Mouse (Mus musculus): Measurements from ENCODE around the gene Tymp. TPM values are rescaled to one million over a fixed set of nuclear protein-coding genes. Genes with fewer than 3 reads are reported as not detected.

Tymp gene
- polyA plus RNA-seq, 1 experiment: 5.5 TPM

DNA sequence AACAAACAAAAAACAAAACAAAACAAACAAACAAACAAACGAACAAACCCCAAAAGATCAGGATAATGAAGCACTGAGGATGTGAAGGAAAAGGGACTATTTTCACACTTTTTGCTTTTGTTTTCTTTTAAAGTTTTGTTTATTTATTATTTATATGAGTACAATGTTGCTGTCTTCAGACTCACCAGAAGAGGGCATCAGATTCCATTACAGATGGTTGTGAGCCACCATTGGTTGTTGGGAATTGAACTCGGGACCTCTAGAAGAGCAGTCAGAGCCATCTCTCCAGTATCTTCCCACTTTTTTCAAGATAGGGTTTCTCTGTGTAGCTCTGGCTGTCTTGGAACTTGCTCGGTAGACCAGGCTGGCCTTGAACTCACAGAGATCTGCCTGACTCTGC is 33.5 kb downstream of the Tymp start:
- Histone ChIP-seq H3K27me3 (ENCODE audit: control insufficient read depth, insufficient read depth, low read length) (no peaks in the 10 kb centered on the region), H3K27ac (ENCODE audit: insufficient read depth, low read length) (no peak overlapping the region), H3K4me1 (ENCODE audit: control insufficient read depth, insufficient read depth, low read length) (no peaks in the 10 kb centered on the region), H3K4me3 (replicated peaks; ENCODE audit: insufficient read depth, low read depth, low read length) (no peak overlapping the region)
- TF ChIP-seq CTCF (IDR thresholded peaks at IDR 0.05; ENCODE audit: borderline replicate concordance, insufficient read depth, low read depth, low read length) (peak; percentile 33; the same call in 1 of the 2 replicates), POLR2A (IDR thresholded peaks at IDR 0.05; ENCODE audit: borderline replicate concordance, insufficient read depth, low read length) (no peak)
- no peak for DNase-seq
- WGBS: 82% methylated on average over 3 of the region's 3 CpGs

DNA sequence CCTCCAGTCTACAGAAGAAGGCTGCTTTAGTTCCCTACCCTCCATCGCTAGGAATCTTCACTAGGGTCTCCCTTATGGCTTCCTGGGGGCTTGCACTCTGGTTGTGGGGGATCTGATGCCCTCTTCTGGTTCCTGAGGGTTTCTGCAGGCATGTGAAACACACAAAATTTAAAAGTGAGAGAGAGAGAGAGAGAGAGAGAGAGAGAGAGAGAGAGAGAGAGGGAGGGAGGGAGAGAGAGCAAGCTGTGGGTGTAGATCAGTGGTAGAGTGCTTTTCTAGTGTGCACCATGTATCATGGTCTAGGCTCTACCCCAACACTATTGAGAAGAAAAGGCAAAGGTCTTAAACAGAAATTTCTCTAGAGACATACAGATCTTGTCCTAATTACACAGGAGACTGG is 35.2 kb downstream of the Tymp start:
- no peaks in the 10 kb centered on the region for H3K27me3 ChIP-seq (ENCODE audit: control insufficient read depth, insufficient read depth, low read length)
- H3K27ac ChIP-seq (ENCODE audit: insufficient read depth, low read length): no peak overlapping the region
- no peak overlapping the region for H3K4me3 ChIP-seq (replicated peaks; ENCODE audit: insufficient read depth, low read depth, low read length)
- no peaks in the 10 kb centered on the region for H3K4me1 ChIP-seq (ENCODE audit: control insufficient read depth, insufficient read depth, low read length)
- TF ChIP-seq POLR2A (IDR thresholded peaks at IDR 0.05; ENCODE audit: borderline replicate concordance, insufficient read depth, low read length) (no peak), CTCF (IDR thresholded peaks at IDR 0.05; ENCODE audit: borderline replicate concordance, insufficient read depth, low read depth, low read length) (no peak)
- no peak for DNase-seq
- 36% methylated on average over 1 of the region's 1 CpGs for WGBS

DNA sequence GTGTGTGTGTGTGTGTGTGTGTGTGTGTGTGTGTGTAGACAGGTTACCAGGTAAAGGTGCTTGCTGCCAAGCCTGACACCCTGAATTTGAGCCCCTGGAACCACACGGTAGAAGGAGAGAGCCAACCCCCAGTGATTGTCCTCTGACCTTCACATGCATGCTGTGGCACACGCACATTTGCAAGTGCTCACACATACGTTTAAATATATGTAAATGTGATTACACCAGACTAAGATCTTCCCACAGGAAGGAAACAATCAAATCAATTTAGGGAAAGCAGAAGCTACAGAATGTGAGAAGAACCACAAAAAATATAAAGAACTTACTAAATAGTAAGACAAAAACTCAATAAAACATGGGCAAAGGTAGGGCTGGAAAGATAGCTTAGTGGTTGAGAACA is 36.7 kb downstream of the Tymp start:
- TF ChIP-seq POLR2A (IDR thresholded peaks at IDR 0.05; ENCODE audit: borderline replicate concordance, insufficient read depth, low read length) (no peak), CTCF (IDR thresholded peaks at IDR 0.05; ENCODE audit: borderline replicate concordance, insufficient read depth, low read depth, low read length) (no peak)
- Histone ChIP-seq H3K4me1 (ENCODE audit: control insufficient read depth, insufficient read depth, low read length) (no peaks in the 10 kb centered on the region), H3K27ac (ENCODE audit: insufficient read depth, low read length) (no peak overlapping the region), H3K4me3 (replicated peaks; ENCODE audit: insufficient read depth, low read depth, low read length) (no peak overlapping the region), H3K27me3 (ENCODE audit: control insufficient read depth, insufficient read depth, low read length) (no peaks in the 10 kb centered on the region)
- 77% methylated on average over 3 of the region's 3 CpGs for WGBS
- no peak for DNase-seq

DNA sequence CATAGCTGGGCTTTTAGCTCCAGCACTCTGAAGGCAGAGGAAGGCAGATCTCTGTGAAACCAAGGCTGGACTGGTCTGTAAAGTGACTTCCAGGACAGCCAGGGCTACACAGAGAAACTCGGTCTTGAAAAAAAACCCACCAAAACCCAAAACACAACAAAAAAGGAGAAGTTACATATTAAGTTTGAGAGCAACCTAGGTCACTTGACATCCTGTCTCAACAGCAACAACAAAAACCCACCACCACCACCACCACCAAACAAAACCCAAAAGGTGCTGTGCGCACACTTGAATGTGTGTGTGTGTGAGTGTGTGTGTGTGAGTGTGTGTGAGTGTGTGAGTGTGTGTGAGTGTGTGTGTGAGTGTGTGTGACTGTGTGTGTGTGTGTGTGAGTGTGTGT is 37.1 kb downstream of the Tymp start:
- Histone ChIP-seq H3K4me1 (ENCODE audit: control insufficient read depth, insufficient read depth, low read length) (no peaks in the 10 kb centered on the region), H3K27ac (ENCODE audit: insufficient read depth, low read length) (no peak overlapping the region), H3K4me3 (replicated peaks; ENCODE audit: insufficient read depth, low read depth, low read length) (no peak overlapping the region), H3K27me3 (ENCODE audit: control insufficient read depth, insufficient read depth, low read length) (no peaks in the 10 kb centered on the region)
- TF ChIP-seq POLR2A (IDR thresholded peaks at IDR 0.05; ENCODE audit: borderline replicate concordance, insufficient read depth, low read length) (no peak), CTCF (IDR thresholded peaks at IDR 0.05; ENCODE audit: borderline replicate concordance, insufficient read depth, low read depth, low read length) (no peak)
- no peak for DNase-seq
- 100% methylated on average over 2 of the region's 2 CpGs for WGBS

DNA sequence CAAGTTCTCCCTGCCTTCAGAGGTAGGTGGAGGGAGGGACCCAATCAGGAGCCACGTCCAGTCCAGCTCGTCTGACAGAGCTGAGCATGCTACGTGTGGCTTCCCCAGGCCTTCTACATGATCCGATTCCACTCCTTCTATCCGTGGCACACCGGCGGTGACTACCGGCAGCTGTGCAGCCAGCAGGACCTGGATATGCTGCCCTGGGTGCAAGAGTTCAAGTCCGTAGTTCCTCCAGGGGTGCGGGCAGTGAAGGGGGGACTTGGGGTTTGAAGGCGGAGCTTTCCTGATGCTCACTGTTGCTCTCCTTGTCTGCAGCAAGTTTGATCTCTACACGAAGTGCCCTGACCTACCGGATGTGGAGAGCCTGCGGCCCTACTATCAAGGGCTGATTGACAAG is 40.4 kb downstream of the Tymp start:
- Histone ChIP-seq H3K4me3 (replicated peaks; ENCODE audit: insufficient read depth, low read depth, low read length) (no peak overlapping the region), H3K4me1 (ENCODE audit: control insufficient read depth, insufficient read depth, low read length) (no peaks in the 10 kb centered on the region), H3K27ac (ENCODE audit: insufficient read depth, low read length) (no peak overlapping the region), H3K27me3 (ENCODE audit: control insufficient read depth, insufficient read depth, low read length) (no peaks in the 10 kb centered on the region)
- 86% methylated on average over 14 of the region's 14 CpGs for WGBS
- TF ChIP-seq CTCF (IDR thresholded peaks at IDR 0.05; ENCODE audit: borderline replicate concordance, insufficient read depth, low read depth, low read length): no peak
- no peak for DNase-seq

DNA sequence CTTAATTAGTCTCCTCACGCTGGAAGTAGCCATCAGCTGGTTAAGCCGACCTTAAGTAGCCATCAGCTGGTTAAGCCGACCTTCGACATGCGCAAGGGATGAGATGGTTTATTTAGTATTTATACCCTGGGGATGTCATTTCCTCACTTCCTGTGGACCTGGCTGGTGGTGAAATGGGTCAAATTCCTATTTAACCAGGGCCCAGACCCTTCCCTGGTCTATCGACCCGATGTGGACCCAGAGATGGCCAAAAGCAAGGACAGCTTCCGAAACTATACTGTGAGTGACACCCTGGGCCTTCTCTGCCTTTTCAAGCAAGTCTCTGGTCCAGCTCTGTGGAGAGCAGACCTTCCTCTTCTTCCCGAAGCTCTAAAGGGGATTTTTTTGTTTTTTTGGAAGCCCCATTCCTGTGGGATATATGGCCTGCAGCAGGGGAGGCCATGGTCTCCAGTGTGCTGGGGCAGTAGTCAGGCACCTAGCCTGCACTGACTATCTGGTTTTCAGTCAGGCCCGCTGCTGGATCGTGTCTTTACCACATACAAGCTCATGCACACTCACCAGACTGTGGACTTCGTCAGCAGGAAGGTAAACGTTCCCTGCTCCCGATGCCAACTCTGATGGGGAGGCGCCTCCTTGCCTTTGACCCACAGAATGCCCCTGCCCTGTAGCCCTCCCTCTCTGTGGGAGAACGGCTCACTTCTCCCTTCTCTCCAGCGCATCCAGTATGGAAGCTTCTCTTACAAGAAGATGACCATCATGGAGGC is 41.9 kb downstream of the Tymp start:
- no peak for DNase-seq
- H3K27me3 ChIP-seq (ENCODE audit: control insufficient read depth, insufficient read depth, low read length): no peaks in the 10 kb centered on the region
- no peaks in the 10 kb centered on the region for H3K4me1 ChIP-seq (ENCODE audit: control insufficient read depth, insufficient read depth, low read length)
- no peak overlapping the region for H3K4me3 ChIP-seq (replicated peaks; ENCODE audit: insufficient read depth, low read depth, low read length)
- H3K27ac ChIP-seq (ENCODE audit: insufficient read depth, low read length): no peak overlapping the region
- no peak for TF ChIP-seq POLR2A (IDR thresholded peaks at IDR 0.05; ENCODE audit: borderline replicate concordance, insufficient read depth, low read length)
- TF ChIP-seq CTCF (IDR thresholded peaks at IDR 0.05; ENCODE audit: borderline replicate concordance, insufficient read depth, low read depth, low read length): no peak
- 85% methylated on average over 17 of the region's 17 CpGs for WGBS

DNA sequence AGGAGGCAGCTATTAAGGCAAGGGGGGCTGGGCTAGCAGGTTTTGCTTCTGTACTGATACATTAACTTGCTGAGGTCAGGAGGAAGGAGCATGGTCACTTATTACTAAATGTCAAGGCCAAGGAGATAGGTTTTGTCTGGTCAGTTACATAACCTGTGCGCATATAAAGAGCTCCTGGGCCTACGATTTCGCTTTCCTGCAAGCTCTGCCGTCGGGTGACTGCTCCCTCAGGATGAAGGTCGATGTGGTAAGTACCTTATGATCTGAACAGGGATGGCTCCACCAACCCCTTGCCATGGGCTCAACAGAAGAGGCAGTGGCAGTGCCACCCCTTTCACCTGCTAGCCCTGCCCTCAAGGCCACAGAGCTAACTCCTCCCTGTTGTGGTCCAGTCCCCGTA is 42.6 kb downstream of the Tymp start, which contains the start of gene Miox:
Miox (plus strand) TSS at position 128 of the 400 bp plus-strand sequence.
- 91% methylated on average over 7 of the region's 7 CpGs for WGBS
- TF ChIP-seq POLR2A (IDR thresholded peaks at IDR 0.05; ENCODE audit: borderline replicate concordance, insufficient read depth, low read length) (no peak), CTCF (IDR thresholded peaks at IDR 0.05; ENCODE audit: borderline replicate concordance, insufficient read depth, low read depth, low read length) (no peak)
- Histone ChIP-seq H3K27ac (ENCODE audit: insufficient read depth, low read length) (no peak within 1 kb of the TSS), H3K4me1 (ENCODE audit: control insufficient read depth, insufficient read depth, low read length) (no peaks in the 10 kb centered on the region), H3K4me3 (replicated peaks; ENCODE audit: insufficient read depth, low read depth, low read length) (no peak within 1 kb of the TSS), H3K27me3 (ENCODE audit: control insufficient read depth, insufficient read depth, low read length) (no peaks in the 10 kb centered on the region)
- DNase-seq: no peak

DNA sequence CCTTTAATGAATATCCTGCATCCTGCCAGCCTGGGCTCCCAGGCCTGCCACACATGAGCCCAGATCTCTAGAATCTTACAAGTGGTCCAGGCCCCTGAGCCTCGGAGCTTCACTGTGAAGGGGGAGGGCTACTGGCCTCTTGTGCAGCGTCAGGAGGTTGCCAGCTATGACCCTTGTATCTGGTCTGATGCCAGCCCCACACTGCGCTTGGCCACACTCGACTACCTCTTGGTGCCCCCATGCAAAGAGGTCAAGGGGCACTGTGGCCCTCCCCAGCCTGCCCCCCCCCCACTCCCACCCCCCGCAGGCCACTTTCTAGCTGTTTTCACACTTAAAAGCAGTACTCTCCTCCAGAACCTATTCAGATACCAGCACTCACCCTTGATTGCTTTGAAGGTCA is 50.4 kb downstream of the Tymp start:
- TF ChIP-seq CTCF (IDR thresholded peaks at IDR 0.05; ENCODE audit: borderline replicate concordance, insufficient read depth, low read depth, low read length) (no peak), POLR2A (IDR thresholded peaks at IDR 0.05; ENCODE audit: borderline replicate concordance, insufficient read depth, low read length) (no peak)
- H3K27me3 ChIP-seq (ENCODE audit: control insufficient read depth, insufficient read depth, low read length): no peaks in the 10 kb centered on the region
- 41% methylated on average over 5 of the region's 5 CpGs for WGBS
- no peaks in the 10 kb centered on the region for H3K4me1 ChIP-seq (ENCODE audit: control insufficient read depth, insufficient read depth, low read length)
- no peak for DNase-seq
- no peak overlapping the region for H3K4me3 ChIP-seq (replicated peaks; ENCODE audit: insufficient read depth, low read depth, low read length)
- H3K27ac ChIP-seq (ENCODE audit: insufficient read depth, low read length): no peak overlapping the region
